Mouse (Mus musculus): Measurements from ENCODE around the gene Apba1.

DNA sequence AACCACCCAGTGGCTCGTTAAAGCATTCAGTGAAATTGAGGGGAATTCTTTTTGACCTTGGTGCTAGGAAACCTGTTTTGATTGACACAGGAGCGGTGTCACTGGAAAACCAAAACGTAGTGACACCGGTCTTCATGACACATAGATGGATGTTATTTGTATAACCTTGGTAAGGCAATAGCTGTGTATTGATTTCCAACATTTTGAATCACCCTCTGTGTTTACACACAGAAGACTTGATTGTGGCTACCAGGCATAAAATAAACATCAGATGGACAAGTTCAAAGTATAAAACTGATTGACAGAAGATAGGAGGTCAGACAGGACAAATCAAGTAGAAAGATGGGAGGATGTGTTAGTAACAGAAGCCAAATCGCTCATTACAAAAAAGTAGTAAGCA, 117.1 kb downstream of the Apba1 start:
- TF ChIP-seq CTCF (IDR thresholded peaks at IDR 0.05; ENCODE audit: borderline replicate concordance, insufficient read depth, low read depth, low read length) (no peak), POLR2A (IDR thresholded peaks at IDR 0.05; ENCODE audit: borderline replicate concordance, insufficient read depth, low read length) (no peak)

Measured in cerebellum, adult 2 months (tissue).